Mouse (Mus musculus) thymus, postnatal 4 days (tissue): Measurements from ENCODE around the gene Trp53rka.
"Not testable (repeated sequence)": the region's sequence is repeated elsewhere in the genome, so short reads cannot be mapped to it uniquely, and the experiment has no call there.

ENCODE experiments used
- DNase-seq: peaks from one replicate; pipeline ENCODE4 v3.0.0; 2021

Gene Trp53rka

GRCm38 (mm10) chr2:165492648-165493553 lies at the start of gene Trp53rka:
Gene Trp53rka (minus strand): TSS chr2:165493324.
- DNase-seq = peak; percentile 81

- DNase-seq = no peak
Observed at GRCm38 (mm10) chr2:165540975-165541374, 47.9 kb upstream of the Trp53rka start.

GRCm38 (mm10) chr2:165533789-165534188 lies 40.7 kb upstream of the Trp53rka start:
- DNase-seq = no peak

GRCm38 (mm10) chr2:165529106-165529505 lies 36.0 kb upstream of the Trp53rka start:
- peak; percentile 79 for DNase-seq

- peak; percentile 37 for DNase-seq
Observed at GRCm38 (mm10) chr2:165525609-165526008, 32.5 kb upstream of the Trp53rka start.

- DNase-seq = no peak
Observed at GRCm38 (mm10) chr2:165515178-165515728, 22.1 kb upstream of the Trp53rka start.

- no peak for DNase-seq
Observed at GRCm38 (mm10) chr2:165512870-165513600, 19.9 kb upstream of the Trp53rka start.

GRCm38 (mm10) chr2:165512426-165512825 lies 19.3 kb upstream of the Trp53rka start:
- DNase-seq = no peak

- not testable (repeated sequence) for DNase-seq
Observed at GRCm38 (mm10) chr2:165511530-165511929, 18.4 kb upstream of the Trp53rka start.

- DNase-seq = not testable (repeated sequence)
Observed at GRCm38 (mm10) chr2:165510914-165511458, 17.9 kb upstream of the Trp53rka start.

GRCm38 (mm10) chr2:165510466-165510865 lies 17.3 kb upstream of the Trp53rka start:
- DNase-seq = no peak

GRCm38 (mm10) chr2:165509686-165510085 lies 16.6 kb upstream of the Trp53rka start:
- DNase-seq = peak; percentile 65

GRCm38 (mm10) chr2:165503259-165504203 lies 10.4 kb upstream of the Trp53rka start, which contains the start of gene Slc2a10:
Gene Slc2a10 (plus strand): TSS chr2:165503787.
- no peak for DNase-seq

GRCm38 (mm10) chr2:165498816-165499215 lies 5.7 kb upstream of the Trp53rka start:
- DNase-seq = no peak

- DNase-seq = no peak
Observed at GRCm38 (mm10) chr2:165497706-165498275, 4.7 kb upstream of the Trp53rka start.

- peak; percentile 88 for DNase-seq
Observed at GRCm38 (mm10) chr2:165496251-165496650, 3.1 kb upstream of the Trp53rka start.

GRCm38 (mm10) chr2:165494495-165494894 lies 1.4 kb upstream of the Trp53rka start:
- no peak for DNase-seq

GRCm38 (mm10) chr2:165493587-165494210 lies 575 bp upstream of the Trp53rka start:
- no peak for DNase-seq

- peak; percentile 83 for DNase-seq
Observed at GRCm38 (mm10) chr2:165486881-165487535, 6.1 kb downstream of the Trp53rka start.

- DNase-seq = no peak
Observed at GRCm38 (mm10) chr2:165486401-165486800, 6.7 kb downstream of the Trp53rka start.
